Mouse (Mus musculus) Patski (cell line): ENCODE results near the gene Gadd45g. TPM values are rescaled to one million over a fixed set of nuclear protein-coding genes. Genes with fewer than 3 reads are reported as not detected.

Experiments used
- ATAC-seq: fragments of 100-300 bp; one replicate; pipeline ENCODE4 v1.8.0; 2021
- CTCF ChIA-PET: fragments of 350-600 bp; sonication (Branson Sonifier 250); formaldehyde crosslinking; loops from one replicate; lab custom pipeline; 2022; ENCODE audit warnings: inconsistent platforms; lab: Charles Lee
- POLR2A ChIA-PET: fragments of 350-600 bp; sonication (Branson Sonifier 250); formaldehyde crosslinking; loops from one replicate; lab custom pipeline; 2022; ENCODE audit warnings: antibody characterized with exemption, inconsistent platforms; lab: Charles Lee
- DNase-seq: peaks from one replicate; pipeline ENCODE4 v3.0.0-alpha.2; 2011; ENCODE audit warnings: low read depth, low spot score
- H3K27me3 ChIP-seq: fragments of 371-371 bp; one replicate; pipeline ENCODE4 v1.5.1; 2021
- CTCF ChIP-seq: fragments of 100-300 bp; IDR thresholded peaks from one replicate; pipeline ENCODE4 v1.5.1; 2021
- in situ Hi-C: fragments of 300-500 bp; cut with MboI; formaldehyde crosslinking; loops from 3 replicates; pipeline ENCODE4 v1.11.1; 2018; ENCODE audit warnings: low pct_unique_long_range_greater_than_20kb, mixed read lengths
- polyA plus RNA-seq: library from polyadenylated mRNA; unstranded; gene quantifications from one replicate; pipeline ENCODE4 v1.2.3, GENCODE M21; 2021

Gene Gadd45g
- polyA plus RNA-seq, 1 experiment from 2014 or later, result 165 TPM

- ATAC-seq (no peak), DNase-seq (no peak)
- in situ Hi-C loops, result no loop called here
- H3K27me3 ChIP-seq, result no peaks in the 10 kb centered on the region
- TF ChIP-seq CTCF, result no peak
- POLR2A ChIA-PET, result interaction anchor here (1.1 kb wide), 1 partner anchor 45 kb away, joined by 3 read pairs; no protein-coding TSS in a partner anchor
- CTCF ChIA-PET, result interaction anchor here (0.7 kb wide), 1 partner anchor 24 kb away, joined by 3 read pairs; no protein-coding TSS in a partner anchor
Observed at GRCm38 (mm10) chr13:51891825-51892532, 45.5 kb downstream of the Gadd45g start.

- ATAC-seq (no peak), DNase-seq (no peak)
- no peak for TF ChIP-seq CTCF
- no peaks in the 10 kb centered on the region for H3K27me3 ChIP-seq
- in situ Hi-C loops, result no loop called here
- CTCF ChIA-PET, result interaction anchor here (1.0 kb wide), 1 partner anchor 68 kb away, joined by 3 read pairs; no protein-coding TSS in a partner anchor
- POLR2A ChIA-PET, result no interaction called here
Observed at GRCm38 (mm10) chr13:51897579-51897978, 51.1 kb downstream of the Gadd45g start.

Other genes with a start within 250 kb of the Gadd45g start
- 84.0 TPM for gene Cks2, start 201.4 kb upstream of the Gadd45g start, polyA plus RNA-seq
- 16.1 TPM for gene Secisbp2, start 195.0 kb upstream of the Gadd45g start, polyA plus RNA-seq
- 26.5 TPM for gene Sema4d, start 52.9 kb upstream of the Gadd45g start, polyA plus RNA-seq